In genomic region chr1:127985391-127985790, GRCm38 (mm10) we compare ENCODE assay signal across 21 mouse cellular contexts.
A peak's percentile ranks its signal among the peaks of the same experiment; 100 is the strongest.
DNase-seq lines count a peak whose midpoint lies in the region; ATAC-seq and TF ChIP-seq lines count a peak whose summit lies in the region.
"Had no signal": no experiment of that assay in that cellular context is flagged by ENCODE, and none has a peak within 500 bp of the region (broad histone marks: within the 10 kb centered on the region; RNA-seq: fewer than 3 reads in every experiment).

No protein-coding gene starts in this region.

- no peak overlapping the region for H3K9ac ChIP-seq in hindbrain, embryonic 12.5 days
- no peak overlapping the region for H3K9ac ChIP-seq in kidney, postnatal 0 days (ENCODE audit: low read depth, low read length)
- H3K9ac ChIP-seq: embryonic facial prominence, embryonic 13.5 days; limb, embryonic 13.5 days; liver, embryonic 14.5 days had no signal

- no peak overlapping the region for H3K4me3 ChIP-seq in hindbrain, embryonic 10.5 days
- H3K4me3 ChIP-seq in hindbrain, embryonic 12.5 days, result no peak overlapping the region
- no peak overlapping the region for H3K4me3 ChIP-seq in kidney, postnatal 0 days (replicated peaks; ENCODE audit: low read depth, low read length)
- H3K4me3 ChIP-seq: embryonic facial prominence, embryonic 13.5 days; heart, embryonic 10.5 days; limb, embryonic 13.5 days; myocyte had no signal

- H3K27ac ChIP-seq in hindbrain, embryonic 10.5 days, result no peak overlapping the region
- H3K27ac ChIP-seq in hindbrain, embryonic 12.5 days, result no peak overlapping the region
- 0 out of 2 replicates have a peak overlapping the region, but pooled peaks have one; percentile 36 for H3K27ac ChIP-seq in kidney, postnatal 0 days
- H3K27ac ChIP-seq: embryonic facial prominence, embryonic 13.5 days; heart, embryonic 10.5 days; limb, embryonic 13.5 days; liver, embryonic 14.5 days had no signal

- TF ChIP-seq CTCF in kidney, postnatal 0 days (IDR thresholded peaks at IDR 0.05; ENCODE audit: low read depth), result peak; percentile 23; the same call in 1 of the 2 replicates

- 31% methylated on average over 3 of the region's 3 CpGs for WGBS in hindbrain, embryonic 10.5 days
- whole genome bisulfite sequencing in hindbrain, embryonic 12.5 days, result 29% methylated on average over 3 of the region's 3 CpGs
- 18% methylated on average over 3 of the region's 3 CpGs for WGBS in kidney, postnatal 0 days

- peaks cover 4% of the 10 kb centered on the region for H3K4me1 ChIP-seq in hindbrain, embryonic 10.5 days (replicated peaks)
- H3K4me1 ChIP-seq in hindbrain, embryonic 12.5 days, result peaks cover 9% of the 10 kb centered on the region; the same call in 1 of the 2 replicates
- H3K4me1 ChIP-seq in kidney, postnatal 0 days (replicated peaks; ENCODE audit: insufficient read depth, low read length), result 0 out of 2 replicates have a peak, but pooled peaks cover 6% of the 10 kb centered on the region

- peak; percentile 14 for DNase-seq in hindbrain, embryonic 10.5 days (ENCODE audit: low spot score)
- DNase-seq in kidney, postnatal 0 days (ENCODE audit: low spot score), result peak; percentile 55
- no peak for DNase-seq in kidney, adult 8-10 months
- peak; percentile 13 for DNase-seq in embryo, embryonic 9.5 days (ENCODE audit: extremely low spot score)
- DNase-seq in retina, postnatal 1 day, result peak; percentile 48
- DNase-seq in lung, adult 18-20 months, result no peak
- DNase-seq: adrenal gland, postnatal 14 days; cerebellum, postnatal 10 days; kidney, adult 11 months; midbrain, embryonic 14.5 days; thymus, postnatal 25 days had no signal

- no peak overlapping the region for H3K4me2 ChIP-seq in hindbrain, embryonic 12.5 days (replicated peaks)
- H3K4me2 ChIP-seq in kidney, postnatal 0 days (ENCODE audit: low read length), result no peak overlapping the region
- H3K4me2 ChIP-seq: embryonic facial prominence, embryonic 13.5 days; limb, embryonic 13.5 days had no signal

- H3K27me3 ChIP-seq in hindbrain, embryonic 10.5 days (ENCODE audit: insufficient read depth, poor library complexity, severe bottlenecking), result no peaks in the 10 kb centered on the region
- no peaks in the 10 kb centered on the region for H3K27me3 ChIP-seq in hindbrain, embryonic 12.5 days
- no peaks in the 10 kb centered on the region for H3K27me3 ChIP-seq in kidney, postnatal 0 days (ENCODE audit: insufficient read depth, low read length)
- H3K27me3 ChIP-seq: embryonic facial prominence, embryonic 13.5 days; limb, embryonic 13.5 days had no signal

- H3K9me3 ChIP-seq in hindbrain, embryonic 10.5 days, result no peaks in the 10 kb centered on the region
- no peaks in the 10 kb centered on the region for H3K9me3 ChIP-seq in hindbrain, embryonic 12.5 days (replicated peaks)
- H3K9me3 ChIP-seq in kidney, postnatal 0 days (replicated peaks; ENCODE audit: low read length), result no peaks in the 10 kb centered on the region
- H3K9me3 ChIP-seq: embryonic facial prominence, embryonic 13.5 days; heart, embryonic 10.5 days; limb, embryonic 13.5 days had no signal

- peaks cover 15% of the 10 kb centered on the region; the same call in 1 of the 2 replicates for H3K36me3 ChIP-seq in hindbrain, embryonic 10.5 days
- H3K36me3 ChIP-seq in hindbrain, embryonic 12.5 days, result no peaks in the 10 kb centered on the region
- no peaks in the 10 kb centered on the region for H3K36me3 ChIP-seq in kidney, postnatal 0 days (ENCODE audit: insufficient read depth, low read length)
- H3K36me3 ChIP-seq: embryonic facial prominence, embryonic 13.5 days; heart, embryonic 10.5 days had no signal

- ATAC-seq in hindbrain, embryonic 12.5 days (ENCODE audit: low FRiP score), result no peak
- ATAC-seq in kidney, postnatal 0 days (replicated peaks; ENCODE audit: low FRiP score, low read depth), result no peak
- ATAC-seq: activated CD4-positive, CD25-positive, alpha-beta regulatory T cell, adult 4 months; CD4-positive, CD25-positive, alpha-beta regulatory T cell, adult 4 months; forebrain, embryonic 16.5 days; lung, postnatal 0 days had no signal

Comparison
In these comparisons a context has a peak if more than half of its experiments do, and no peak if none do; other contexts are left out.
1. DNase-seq: peak in hindbrain, embryonic 10.5 days (single experiment), kidney, postnatal 0 days (single experiment), embryo, embryonic 9.5 days (single experiment) and retina, postnatal 1 day (single experiment); none in kidney, adult 8-10 months (0 of 2) and lung, adult 18-20 months (0 of 2).